Mouse (Mus musculus) intestine, embryonic 16.5 days (tissue): ENCODE measurements around the gene Hnrnpr. TPM values are rescaled to one million over a fixed set of nuclear protein-coding genes. Genes with fewer than 3 reads are reported as not detected.

ENCODE experiments used
- ATAC-seq: fragments of 200-750 bp; cut with Nextera tagmentation; 2 replicates; pipeline ENCODE4 v1.8.0; 2017; ENCODE audit warnings: moderate TSS enrichment, moderate library complexity
- H3K27ac ChIP-seq: fragments of 300-500 bp; sonication (generic); 2 replicates; pipeline ENCODE4 v1.5.1; 2014; ENCODE audit warnings: mild to moderate bottlenecking, low read length
- H3K27me3 ChIP-seq: fragments of 300-500 bp; sonication (generic); replicated peaks from 2 replicates; pipeline ENCODE4 v1.6.1; 2014; ENCODE audit warnings: low read length, control low read depth, mixed read lengths; ENCODE audit not compliant: control insufficient read depth, insufficient read depth
- H3K36me3 ChIP-seq: fragments of 300-500 bp; sonication (generic); 2 replicates; pipeline ENCODE4 v1.6.1; 2014; ENCODE audit warnings: low read length, control low read depth; ENCODE audit not compliant: control insufficient read depth, insufficient read depth
- H3K4me1 ChIP-seq: fragments of 300-500 bp; sonication (generic); 2 replicates; pipeline ENCODE4 v1.6.1; 2014; ENCODE audit warnings: low read length, control low read depth, mixed read lengths; ENCODE audit not compliant: control insufficient read depth, insufficient read depth
- H3K4me2 ChIP-seq: fragments of 300-500 bp; sonication (generic); 2 replicates; pipeline ENCODE4 v1.6.1; 2014; ENCODE audit warnings: low read depth, low read length, control low read depth
- H3K4me3 ChIP-seq: fragments of 300-500 bp; sonication (generic); 2 replicates; pipeline ENCODE4 v1.5.1; 2014; ENCODE audit warnings: mild to moderate bottlenecking, low read length
- H3K9ac ChIP-seq: fragments of 300-500 bp; sonication (generic); 2 replicates; pipeline ENCODE4 v1.6.1; 2014; ENCODE audit warnings: low read depth, low read length
- H3K9me3 ChIP-seq: fragments of 300-500 bp; sonication (generic); 2 replicates; pipeline ENCODE4 v1.6.1; 2016; ENCODE audit warnings: low read length, control low read depth; ENCODE audit not compliant: control insufficient read depth
- WGBS: fragments of 180-500 bp; shearing (Covaris S2); extraction: QIAGEN DNeasy Blood & Tissue Kit; methylation state at CpG from one replicate; pipeline ENCODE4 v1.1.7; 2014; 5-methylcytosine and 5-hydroxymethylcytosine counted together
- polyA plus RNA-seq: library from polyadenylated mRNA; unstranded; fragments of >200 nt; fragmentation: Nextera tagmentation; extraction: Ambion mirVana; gene quantifications from 2 replicates; pipeline ENCODE4 v1.2.1, GENCODE M21; 2015

The Hnrnpr gene
- polyA plus RNA-seq, 1 experiment from 2014 or later, result 106 TPM

DNA sequence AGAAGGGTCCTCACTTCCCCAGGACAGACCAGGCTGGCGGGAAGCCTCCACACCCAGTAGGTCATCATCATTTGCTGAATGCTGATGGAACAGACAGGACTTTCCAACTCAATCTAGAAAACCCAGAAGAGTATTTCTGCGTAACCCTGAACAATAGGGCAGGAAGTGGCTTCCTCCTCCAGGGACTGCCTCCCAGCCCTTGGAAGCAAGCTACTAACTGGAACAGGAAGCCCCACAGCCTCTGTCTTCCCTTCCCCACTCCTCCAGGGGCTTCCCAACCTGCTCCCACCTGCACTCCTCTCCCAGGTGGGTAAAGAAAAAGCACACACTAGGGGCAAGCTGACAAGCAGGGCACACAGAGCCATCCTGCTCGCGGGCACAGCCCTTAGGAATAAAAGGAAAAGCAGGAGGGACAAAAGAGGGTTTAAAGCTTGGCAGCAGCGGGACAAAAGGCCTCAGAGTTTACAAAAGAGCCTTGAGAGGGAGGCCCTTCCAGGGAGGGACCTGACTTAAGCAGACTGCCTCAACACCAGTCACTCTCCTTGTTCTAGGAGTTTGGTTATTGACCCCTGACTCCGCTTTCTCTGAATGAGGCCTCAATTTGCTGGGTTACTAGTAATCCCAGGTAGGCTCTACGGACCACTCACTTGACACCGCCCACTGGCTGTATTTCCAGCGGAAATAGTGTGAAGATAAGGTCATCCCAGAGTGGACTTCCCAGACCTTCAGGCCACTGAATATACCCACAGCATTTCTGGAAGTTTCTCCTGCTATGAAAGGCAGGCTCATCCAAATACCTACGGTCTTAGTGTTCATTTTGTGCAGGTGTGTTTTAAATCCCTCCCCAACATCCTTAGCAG is 27.9 kb upstream of the Hnrnpr start:
- Histone ChIP-seq H3K4me2 (no peak overlapping the region), H3K9ac (peak overlapping the region; percentile 41; the same call in 1 of the 2 replicates), H3K4me3 (no peak overlapping the region), H3K27me3 (no peaks in the 10 kb centered on the region), H3K4me1 (peaks cover 19% of the 10 kb centered on the region), H3K9me3 (no peaks in the 10 kb centered on the region), H3K27ac (peak overlapping the region; percentile 94), H3K36me3 (peaks cover 2% of the 10 kb centered on the region)
- WGBS, result 46% methylated on average over 10 of the region's 10 CpGs
- ATAC-seq, result no peak

DNA sequence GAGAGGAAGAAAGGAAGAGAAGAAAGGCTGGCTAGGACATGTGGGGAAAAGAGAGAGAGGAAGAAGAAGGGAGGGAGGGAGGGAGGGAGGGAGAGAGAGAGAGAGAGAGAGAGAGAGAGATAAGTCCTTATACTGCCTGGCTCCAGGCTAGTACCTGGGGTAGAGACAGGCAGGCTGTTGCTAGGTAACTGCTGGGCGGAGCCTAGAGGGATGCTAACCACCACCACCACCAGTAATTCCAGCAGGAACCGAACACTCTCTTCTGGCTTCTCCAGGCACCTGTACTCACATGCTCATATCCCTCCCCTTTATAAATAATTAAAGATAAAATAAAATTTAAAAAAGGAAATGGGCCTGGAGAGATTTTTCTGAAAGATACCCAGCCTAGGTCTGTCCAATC is 27.0 kb upstream of the Hnrnpr start:
- no peak overlapping the region for H3K4me3 ChIP-seq
- no peak overlapping the region for H3K9ac ChIP-seq
- peaks cover 19% of the 10 kb centered on the region for H3K4me1 ChIP-seq
- peaks cover 8% of the 10 kb centered on the region for H3K36me3 ChIP-seq
- H3K4me2 ChIP-seq, result no peak overlapping the region
- 31% methylated on average over 2 of the region's 2 CpGs for WGBS
- no peaks in the 10 kb centered on the region for H3K27me3 ChIP-seq
- ATAC-seq, result no peak
- peak overlapping the region; percentile 94 for H3K27ac ChIP-seq
- 0 out of 2 replicates have a peak, but pooled peaks cover 1% of the 10 kb centered on the region for H3K9me3 ChIP-seq

DNA sequence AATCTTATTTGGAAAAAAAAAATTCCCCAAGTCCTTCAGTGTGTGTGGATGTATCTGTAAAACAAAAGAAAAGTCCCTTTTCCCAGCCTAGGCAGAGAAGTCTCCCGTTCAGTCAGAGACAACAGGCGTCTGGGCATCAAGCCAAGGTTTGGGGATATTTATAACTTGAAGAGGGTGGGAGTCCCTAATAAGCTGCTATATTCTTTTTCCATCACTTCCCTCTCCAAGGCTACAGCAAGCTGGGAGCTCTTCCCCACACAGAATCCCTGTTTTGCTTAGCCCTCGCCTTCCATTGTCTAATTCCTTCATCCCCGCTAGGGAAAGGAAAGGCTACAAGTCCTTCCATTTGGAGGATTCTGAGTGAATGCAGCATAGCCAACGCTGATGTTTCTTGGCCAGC is 26.3 kb upstream of the Hnrnpr start, which contains the start of gene Zfp46:
Gene Zfp46 (plus strand): TSS at position 229 of the 400 bp plus-strand sequence.
- Histone ChIP-seq H3K36me3 (peaks cover 14% of the 10 kb centered on the region), H3K27ac (peak within 1 kb of the TSS; percentile 94), H3K9ac (peak within 1 kb of the TSS; percentile 75), H3K27me3 (no peaks in the 10 kb centered on the region), H3K4me2 (peak within 1 kb of the TSS; percentile 88), H3K4me3 (peak within 1 kb of the TSS; percentile 83), H3K9me3 (0 out of 2 replicates have a peak, but pooled peaks cover 2% of the 10 kb centered on the region), H3K4me1 (peaks cover 19% of the 10 kb centered on the region)
- ATAC-seq, result no peak
- WGBS, result 23% methylated on average over 5 of the region's 5 CpGs

DNA sequence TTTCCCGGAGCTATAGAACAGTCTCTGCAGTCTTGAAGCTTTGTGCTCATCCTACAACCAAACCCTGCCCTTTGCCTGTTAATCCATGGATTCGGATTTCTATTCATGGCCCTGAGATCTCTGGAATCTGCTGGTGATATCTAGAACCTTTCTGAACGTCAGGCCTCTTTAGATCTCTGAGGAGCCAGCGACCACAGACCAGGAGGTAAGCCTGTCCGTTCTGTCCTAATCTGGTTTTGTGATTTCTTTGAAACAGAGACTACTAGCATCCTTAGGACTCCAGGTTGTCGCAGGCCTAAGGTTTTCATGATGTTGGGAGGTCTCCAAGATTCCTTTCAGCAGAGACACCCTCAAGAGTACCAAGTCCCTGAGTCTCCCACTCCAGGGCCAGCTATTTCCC is 25.9 kb upstream of the Hnrnpr start:
- peak overlapping the region; percentile 75 for H3K9ac ChIP-seq
- peak overlapping the region; percentile 94 for H3K27ac ChIP-seq
- H3K4me3 ChIP-seq, result peak overlapping the region; percentile 83
- no peak; the same call in 1 of the 2 replicates for ATAC-seq
- peaks cover 19% of the 10 kb centered on the region for H3K4me1 ChIP-seq
- H3K9me3 ChIP-seq, result 0 out of 2 replicates have a peak, but pooled peaks cover 2% of the 10 kb centered on the region
- H3K36me3 ChIP-seq, result peaks cover 19% of the 10 kb centered on the region
- no peaks in the 10 kb centered on the region for H3K27me3 ChIP-seq
- H3K4me2 ChIP-seq, result peak overlapping the region; percentile 88
- WGBS, result 23% methylated on average over 6 of the region's 6 CpGs

DNA sequence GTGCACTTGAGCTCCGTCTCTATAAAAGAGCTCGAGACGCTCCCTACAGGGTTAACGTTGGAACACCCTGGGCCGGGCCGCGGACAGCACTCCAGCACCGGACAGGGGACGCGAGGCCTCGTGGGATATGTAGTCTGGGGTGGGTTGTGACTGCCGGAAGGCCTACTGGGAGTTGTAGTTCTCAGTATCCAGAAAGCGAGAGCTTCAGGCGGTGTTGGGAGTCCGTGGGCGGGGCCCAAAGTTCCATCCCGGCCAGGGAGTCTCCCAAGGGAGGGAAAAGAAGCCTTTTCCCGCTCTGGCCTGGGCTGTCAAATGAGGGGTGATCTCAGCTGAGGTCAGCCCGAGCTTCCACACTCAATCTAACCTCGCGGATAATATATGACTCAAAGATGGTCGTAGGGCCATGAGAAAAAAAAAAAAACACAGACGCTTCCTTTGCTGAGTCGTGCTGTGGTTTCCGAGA is 25.4 kb upstream of the Hnrnpr start:
- H3K27me3 ChIP-seq, result no peaks in the 10 kb centered on the region
- ATAC-seq, result peak; percentile 95
- peak overlapping the region; percentile 83 for H3K4me3 ChIP-seq
- H3K27ac ChIP-seq, result peak overlapping the region; percentile 94
- H3K4me1 ChIP-seq, result peaks cover 19% of the 10 kb centered on the region
- peak overlapping the region; percentile 88 for H3K4me2 ChIP-seq
- peak overlapping the region; percentile 75 for H3K9ac ChIP-seq
- peaks cover 24% of the 10 kb centered on the region for H3K36me3 ChIP-seq
- 0 out of 2 replicates have a peak, but pooled peaks cover 2% of the 10 kb centered on the region for H3K9me3 ChIP-seq
- under 1% methylated on average over 25 of the region's 25 CpGs for WGBS

DNA sequence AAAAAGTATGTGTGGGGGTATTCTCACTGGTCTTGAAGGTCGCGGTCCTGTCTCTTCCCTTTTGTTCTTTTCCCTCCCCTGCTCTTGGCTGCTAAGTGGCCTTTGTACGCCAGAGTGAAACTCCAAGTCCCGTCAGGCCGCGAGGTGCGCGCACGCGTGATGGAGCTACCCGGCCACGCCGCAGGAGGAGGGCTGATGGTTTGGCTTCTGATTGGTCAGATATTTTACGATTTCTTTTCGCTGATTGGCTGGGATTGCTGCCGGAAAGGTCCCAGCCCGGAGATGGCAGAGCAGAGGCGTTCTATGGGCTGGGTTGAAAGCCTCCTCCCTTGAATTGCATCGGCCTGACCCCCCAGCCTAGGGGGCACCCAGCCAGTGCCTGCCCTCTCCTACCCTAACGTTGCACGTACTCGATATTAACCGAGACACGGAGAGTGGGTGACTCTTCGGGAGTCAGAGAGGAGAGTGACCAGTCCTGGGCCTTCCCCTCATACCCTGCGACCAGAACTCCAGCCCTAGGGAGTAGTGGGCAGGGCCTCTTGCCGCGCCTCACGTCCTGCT is 24.9 kb upstream of the Hnrnpr start:
- H3K36me3 ChIP-seq, result peaks cover 28% of the 10 kb centered on the region
- ATAC-seq, result peak; percentile 95
- peak overlapping the region; percentile 88 for H3K4me2 ChIP-seq
- H3K27me3 ChIP-seq, result no peaks in the 10 kb centered on the region
- H3K4me3 ChIP-seq, result peak overlapping the region; percentile 83
- peak overlapping the region; percentile 82 for H3K9ac ChIP-seq
- H3K9me3 ChIP-seq, result 0 out of 2 replicates have a peak, but pooled peaks cover 2% of the 10 kb centered on the region
- under 1% methylated on average over 29 of the region's 29 CpGs for WGBS
- H3K27ac ChIP-seq, result peak overlapping the region; percentile 94
- peaks cover 19% of the 10 kb centered on the region for H3K4me1 ChIP-seq

DNA sequence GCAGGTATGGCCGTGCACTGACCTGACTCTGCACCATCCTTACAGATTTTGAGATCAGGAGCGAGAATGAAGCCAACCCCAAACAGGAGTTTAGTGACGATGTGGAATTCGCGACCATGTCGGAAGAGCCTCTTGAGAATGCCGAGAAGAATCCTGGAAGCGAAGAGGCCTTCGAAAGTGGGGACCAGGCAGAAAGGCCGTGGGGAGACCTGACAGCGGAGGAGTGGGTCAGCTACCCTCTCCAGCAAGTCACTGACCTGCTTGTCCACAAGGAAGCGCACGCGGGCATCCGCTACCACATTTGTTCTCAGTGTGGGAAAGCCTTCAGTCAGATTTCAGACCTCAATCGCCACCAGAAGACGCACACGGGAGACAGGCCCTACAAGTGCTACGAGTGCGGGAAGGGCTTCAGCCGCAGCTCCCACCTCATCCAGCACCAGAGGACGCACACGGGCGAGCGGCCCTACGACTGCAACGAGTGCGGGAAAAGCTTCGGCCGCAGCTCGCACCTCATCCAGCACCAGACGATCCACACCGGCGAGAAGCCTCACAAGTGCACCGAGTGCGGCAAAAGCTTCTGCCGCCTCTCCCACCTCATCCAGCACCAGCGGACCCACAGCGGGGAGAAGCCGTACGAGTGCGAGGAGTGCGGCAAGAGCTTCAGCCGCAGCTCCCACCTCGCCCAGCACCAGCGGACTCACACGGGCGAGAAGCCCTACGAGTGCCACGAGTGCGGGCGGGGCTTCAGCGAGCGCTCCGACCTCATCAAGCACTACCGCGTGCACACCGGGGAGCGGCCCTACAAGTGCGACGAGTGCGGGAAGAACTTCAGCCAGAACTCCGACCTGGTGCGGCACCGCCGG is 20.6 kb upstream of the Hnrnpr start:
- Histone ChIP-seq H3K27ac (no peak overlapping the region), H3K4me1 (peaks cover 9% of the 10 kb centered on the region), H3K9ac (no peak overlapping the region), H3K4me2 (no peak overlapping the region), H3K4me3 (no peak overlapping the region), H3K36me3 (peaks cover 42% of the 10 kb centered on the region), H3K9me3 (0 out of 2 replicates have a peak, but pooled peaks cover 2% of the 10 kb centered on the region), H3K27me3 (no peaks in the 10 kb centered on the region)
- no peak for ATAC-seq
- WGBS, result 71% methylated on average over 66 of the region's 66 CpGs

DNA sequence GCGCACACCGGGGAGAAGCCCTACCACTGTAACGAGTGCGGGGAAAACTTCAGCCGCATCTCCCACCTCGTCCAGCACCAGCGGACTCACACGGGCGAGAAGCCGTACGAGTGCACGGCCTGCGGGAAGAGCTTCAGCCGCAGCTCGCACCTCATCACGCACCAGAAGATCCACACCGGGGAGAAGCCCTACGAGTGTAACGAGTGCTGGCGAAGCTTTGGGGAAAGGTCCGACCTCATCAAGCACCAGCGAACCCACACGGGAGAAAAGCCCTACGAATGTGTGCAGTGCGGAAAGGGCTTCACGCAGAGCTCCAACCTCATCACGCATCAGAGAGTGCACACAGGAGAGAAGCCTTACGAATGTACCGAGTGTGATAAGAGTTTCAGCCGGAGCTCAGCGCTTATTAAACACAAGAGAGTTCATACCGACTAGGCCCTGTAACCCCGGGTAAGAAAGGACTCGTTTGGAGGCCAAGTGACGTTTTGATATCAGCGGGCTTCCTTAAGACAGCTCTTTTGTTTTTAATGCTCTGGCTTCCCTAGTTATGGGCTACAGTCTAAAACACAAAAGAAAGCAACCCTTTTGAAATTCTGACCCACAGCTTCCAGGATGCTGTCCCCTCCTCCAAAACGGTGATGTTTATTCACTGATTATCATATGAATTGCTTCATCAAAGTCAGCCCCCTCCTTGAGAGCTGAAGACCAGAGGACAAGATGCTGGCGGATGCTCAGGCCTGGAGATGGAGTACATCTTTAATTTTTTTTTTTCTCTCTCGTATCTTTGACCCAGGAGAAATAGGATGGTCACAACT is 19.8 kb upstream of the Hnrnpr start:
- Histone ChIP-seq H3K4me3 (no peak overlapping the region), H3K9ac (no peak overlapping the region), H3K27me3 (no peaks in the 10 kb centered on the region), H3K4me2 (no peak overlapping the region), H3K27ac (no peak overlapping the region), H3K9me3 (0 out of 2 replicates have a peak, but pooled peaks cover 2% of the 10 kb centered on the region), H3K36me3 (peaks cover 42% of the 10 kb centered on the region), H3K4me1 (peaks cover 9% of the 10 kb centered on the region)
- ATAC-seq, result no peak
- WGBS, result 74% methylated on average over 39 of the region's 39 CpGs
